ENCODE assay signal across 8 mouse cellular contexts in genomic region chr2:30435326-30436155, GRCm38 (mm10). TPM values are rescaled to one million over a fixed set of nuclear protein-coding genes. Genes with fewer than 3 reads are reported as not detected.
DNase-seq lines count a peak whose midpoint lies in the region; ATAC-seq and TF ChIP-seq lines count a peak whose summit lies in the region.

No protein-coding gene starts in this region.

- H3K36me3 ChIP-seq in ES-E14 (ENCODE audit: control insufficient read depth, insufficient read depth, low read length, poor library complexity, severe bottlenecking), result peaks cover 50% of the 10 kb centered on the region

- TF ChIP-seq CTCF in embryonic fibroblast, embryonic 13.5 days (IDR thresholded peaks at IDR 0.05; ENCODE audit: borderline replicate concordance, insufficient read depth, low read length), result peak; percentile 93
- peak; percentile 98 for TF ChIP-seq CTCF in lung, adult 2 months (IDR thresholded peaks at IDR 0.05; ENCODE audit: insufficient read depth, low read length)

- H3K4me3 ChIP-seq in ES-E14 (ENCODE audit: insufficient read depth in 1 of 2, low read depth in 1 of 2, low read length in 2 of 2, poor library complexity in 1 of 2, severe bottlenecking in 1 of 2), result no peak overlapping the region
- H3K4me3 ChIP-seq in embryonic fibroblast, embryonic 13.5 days (ENCODE audit: insufficient read depth, low read length), result no peak overlapping the region
- no peak overlapping the region for H3K4me3 ChIP-seq in lung, adult 2 months (replicated peaks; ENCODE audit: extremely low read depth, low read depth, low read length)

- peak; percentile 60 for DNase-seq in ES-E14 (ENCODE audit: low read depth, low spot score)
- DNase-seq in brain, adult 2 months (ENCODE audit: low read depth, low spot score), result peak; percentile 86
- DNase-seq in heart, postnatal 25 days (ENCODE audit: low spot score), result peak; percentile 40
- DNase-seq in kidney, postnatal 4 days, result peak; percentile 80 to 85
- DNase-seq in lung, adult 2 months, result peak; percentile 55
- DNase-seq in thymus, postnatal 25 days, result peak; percentile 74

- H3K27ac ChIP-seq in ES-E14 (ENCODE audit: insufficient read depth, low read depth, low read length, poor library complexity, severe bottlenecking), result no peak overlapping the region
- H3K27ac ChIP-seq in embryonic fibroblast, embryonic 13.5 days (ENCODE audit: insufficient read depth, low read length), result peak overlapping the region; percentile 19; the same call in 1 of the 2 replicates

- WGBS in lung, adult 2 months, result 53% methylated on average over 5 of the region's 5 CpGs

- H3K9me3 ChIP-seq in ES-E14 (ENCODE audit: control insufficient read depth, insufficient read depth, low read depth, low read length), result no peaks in the 10 kb centered on the region

- intact Hi-C loops in heart, postnatal 25 days (cut with DNase I), result loop anchor here (2.0 to 5.0 kb wide), 4 partner anchors 177 to 499 kb away; no protein-coding TSS in a partner anchor

- no peak for TF ChIP-seq POLR2A in embryonic fibroblast, embryonic 13.5 days (IDR thresholded peaks at IDR 0.05; ENCODE audit: low read depth, low read length)
- no peak for TF ChIP-seq POLR2A in lung, adult 2 months (IDR thresholded peaks at IDR 0.05; ENCODE audit: borderline replicate concordance, extremely low read depth, low read depth, low read length)

- in situ Hi-C loops in ES-E14 (cut with MboI; ENCODE audit: low sequenced_read_pairs in 2 of 2, unreplicated experiment in 2 of 2), result no loop called here

- no peak overlapping the region for H3K9ac ChIP-seq in ES-E14 (ENCODE audit: insufficient read depth, low read depth, low read length, poor library complexity, severe bottlenecking)

- ATAC-seq in neutrophil, adult 5-6 weeks (ENCODE audit: extremely low read depth, insufficient number of reproducible peaks, low FRiP score, poor library complexity, severe bottlenecking), result peak; percentile 71

- H3K4me1 ChIP-seq in ES-E14 (ENCODE audit: control insufficient read depth in 2 of 2, insufficient read depth in 2 of 2, low read length in 2 of 2, poor library complexity in 1 of 2), result peaks cover 0 to 2% of the 10 kb centered on the region in 2 experiments; a peak in 1 of 4 replicates
- H3K4me1 ChIP-seq in embryonic fibroblast, embryonic 13.5 days (ENCODE audit: control insufficient read depth, insufficient read depth, low read length), result peaks cover 16% of the 10 kb centered on the region
- H3K4me1 ChIP-seq in lung, adult 2 months (ENCODE audit: control insufficient read depth, insufficient read depth, low read length), result peaks cover 2% of the 10 kb centered on the region

TF ChIP-seq in ES-E14, 5 proteins besides CTCF, POLR2A, EP300 and RAD21:
- no peak for TF ChIP-seq HCFC1 (IDR thresholded peaks at IDR 0.05; ENCODE audit: borderline replicate concordance, insufficient read depth, low read length)
- TF ChIP-seq ZC3H11A (IDR thresholded peaks at IDR 0.05; ENCODE audit: borderline replicate concordance, low read depth, low read length), result peak; percentile 86

RNA-seq across cellular contexts. Expression of gene Ptpa, which starts 19.7 kb away (rescaled TPM):
- 97.9 and 103 TPM in 2 replicates for total RNA-seq in ES-E14 (2012; rRNA removed)
- 126 and 137 TPM in 2 replicates for polyA plus RNA-seq in embryonic fibroblast, embryonic 13.5 days (2011; ENCODE audit: insufficient read length, low read depth, missing spikeins)
- total RNA-seq in heart, postnatal 25 days (2021), result 10 to 100 TPM; 91.2 to 92.3 TPM
- 131 and 136 TPM in 2 replicates for polyA plus RNA-seq in lung, adult 2 months (2012; rRNA removed)
- 37.4 and 47.8 TPM in 2 replicates for total RNA-seq in neutrophil, adult 5-6 weeks (2017)

RNA-seq across cellular contexts. Expression of gene Crat, which starts 19.9 kb away (rescaled TPM):
- total RNA-seq in ES-E14 (2012; rRNA removed), result 5.3 and 5.8 TPM in 2 replicates
- 22.3 and 29.1 TPM in 2 replicates for polyA plus RNA-seq in embryonic fibroblast, embryonic 13.5 days (2011; ENCODE audit: insufficient read length, low read depth, missing spikeins)
- 100 to 1,000 TPM; 433 to 486 TPM for total RNA-seq in heart, postnatal 25 days (2021)
- 89.2 and 103 TPM in 2 replicates for polyA plus RNA-seq in lung, adult 2 months (2012; rRNA removed)
- 15.3 and 16.2 TPM in 2 replicates for total RNA-seq in neutrophil, adult 5-6 weeks (2017)

RNA-seq across cellular contexts. Expression of gene Ier5l, which starts 38.5 kb away (rescaled TPM):
- total RNA-seq in ES-E14 (2012; rRNA removed), result 13.3 and 17.7 TPM in 2 replicates
- polyA plus RNA-seq in embryonic fibroblast, embryonic 13.5 days (2011; ENCODE audit: insufficient read length, low read depth, missing spikeins), result 17.1 and 18.1 TPM in 2 replicates
- total RNA-seq in heart, postnatal 25 days (2021), result 1 to 10 TPM; 4.1 to 6.9 TPM
- 12.6 and 22.5 TPM in 2 replicates for polyA plus RNA-seq in lung, adult 2 months (2012; rRNA removed)
- 0.23 and 0.25 TPM in 2 replicates for total RNA-seq in neutrophil, adult 5-6 weeks (2017)

RNA-seq across cellular contexts. Expression of gene Dolpp1, which starts 43.5 kb away (rescaled TPM):
- total RNA-seq in ES-E14 (2012; rRNA removed), result 55.6 and 87.0 TPM in 2 replicates
- 26.6 and 33.8 TPM in 2 replicates for polyA plus RNA-seq in embryonic fibroblast, embryonic 13.5 days (2011; ENCODE audit: insufficient read length, low read depth, missing spikeins)
- total RNA-seq in heart, postnatal 25 days (2021), result 10 to 100 TPM in 1 of 2 experiments, 1 to 10 TPM in 1; 8.3 to 10.4 TPM
- polyA plus RNA-seq in lung, adult 2 months (2012; rRNA removed), result 49.1 and 55.6 TPM in 2 replicates
- total RNA-seq in neutrophil, adult 5-6 weeks (2017), result 19.8 and 21.2 TPM in 2 replicates

Comparison
In these comparisons a context has a peak if more than half of its experiments do, and no peak if none do; other contexts are left out.
1. RNA of gene Crat, which starts 19.9 kb away (total RNA-seq): 433 to 486 TPM in heart, postnatal 25 days; 15.3 to 16.2 TPM in neutrophil, adult 5-6 weeks and 5.3 to 5.8 TPM in ES-E14; every median in the first group is over 10 times any median in the second.
2. Peak in every context shown above with its lines, with median percentiles within 50 percentile points of each other: DNase-seq.